ENCODE assay signal across 12 mouse cellular contexts in genomic region chr14:48624596-48625330, GRCm38 (mm10). TPM values are rescaled to one million over a fixed set of nuclear protein-coding genes. Genes with fewer than 3 reads are reported as not detected.
DNase-seq lines count a peak whose midpoint lies in the region; ATAC-seq and TF ChIP-seq lines count a peak whose summit lies in the region.
"Had no signal": no experiment of that assay in that cellular context is flagged by ENCODE, and none has a peak within 500 bp of the region (broad histone marks: within the 10 kb centered on the region; RNA-seq: fewer than 3 reads in every experiment).

No protein-coding gene starts in this region.

- TF ChIP-seq POLR2A in cerebellum, adult 2 months (IDR thresholded peaks at IDR 0.05; ENCODE audit: borderline replicate concordance, insufficient read depth, low read length): no peak
- no peak for TF ChIP-seq POLR2A in kidney, adult 2 months (IDR thresholded peaks at IDR 0.05; ENCODE audit: low read depth, low read length)

- H3K4me3 ChIP-seq in hindbrain, embryonic 15.5 days: no peak overlapping the region
- no peak overlapping the region for H3K4me3 ChIP-seq in hindbrain, embryonic 10.5 days
- no peak overlapping the region for H3K4me3 ChIP-seq in cerebellum, adult 2 months (replicated peaks; ENCODE audit: insufficient read depth, low read depth, low read length)
- H3K4me3 ChIP-seq in kidney, adult 2 months (ENCODE audit: insufficient read depth, low read depth, low read length): no peak overlapping the region
- H3K4me3 ChIP-seq in stomach, postnatal 0 days (ENCODE audit: low read depth, low read length): no peak overlapping the region
- H3K4me3 ChIP-seq: midbrain, embryonic 15.5 days had no signal

- no peak overlapping the region for H3K27ac ChIP-seq in hindbrain, embryonic 15.5 days (replicated peaks)
- H3K27ac ChIP-seq in hindbrain, embryonic 10.5 days: no peak overlapping the region
- H3K27ac ChIP-seq in cerebellum, adult 2 months (ENCODE audit: insufficient read depth, low read length): no peak overlapping the region
- no peak overlapping the region for H3K27ac ChIP-seq in kidney, adult 2 months (ENCODE audit: insufficient read depth, low read depth, low read length)
- no peak overlapping the region for H3K27ac ChIP-seq in stomach, postnatal 0 days (replicated peaks)
- H3K27ac ChIP-seq: midbrain, embryonic 15.5 days had no signal

- ATAC-seq in hindbrain, embryonic 15.5 days (ENCODE audit: low FRiP score, low read depth): peak; percentile 71; the same call in 1 of the 2 replicates
- ATAC-seq in stomach, postnatal 0 days (ENCODE audit: low FRiP score, low TSS enrichment): no peak
- ATAC-seq in granulocyte monocyte progenitor cell, adult 5-6 weeks (replicated peaks; ENCODE audit: poor library complexity, severe bottlenecking): no peak
- ATAC-seq: midbrain, embryonic 15.5 days had no signal

- TF ChIP-seq CTCF in cerebellum, adult 2 months (IDR thresholded peaks at IDR 0.05; ENCODE audit: borderline replicate concordance, insufficient read depth, low read depth, low read length): no peak
- TF ChIP-seq CTCF in kidney, adult 2 months (conservative IDR thresholded peaks at IDR 0.05; ENCODE audit: insufficient read depth, insufficient read length, low read depth, low read length): no peak
- no peak for TF ChIP-seq CTCF in stomach, postnatal 0 days (IDR thresholded peaks at IDR 0.05; ENCODE audit: low read depth)

- H3K9me3 ChIP-seq in hindbrain, embryonic 15.5 days: no peaks in the 10 kb centered on the region
- no peaks in the 10 kb centered on the region for H3K9me3 ChIP-seq in hindbrain, embryonic 10.5 days
- H3K9me3 ChIP-seq in stomach, postnatal 0 days (ENCODE audit: control insufficient read depth, low read length): no peaks in the 10 kb centered on the region
- H3K9me3 ChIP-seq: midbrain, embryonic 15.5 days had no signal

- no peak overlapping the region for H3K9ac ChIP-seq in hindbrain, embryonic 15.5 days
- H3K9ac ChIP-seq in stomach, postnatal 0 days (ENCODE audit: low read length): no peak overlapping the region
- H3K9ac ChIP-seq: midbrain, embryonic 15.5 days had no signal

- no peaks in the 10 kb centered on the region for H3K36me3 ChIP-seq in hindbrain, embryonic 15.5 days
- H3K36me3 ChIP-seq in hindbrain, embryonic 10.5 days: no peaks in the 10 kb centered on the region
- H3K36me3 ChIP-seq in kidney, adult 2 months (ENCODE audit: control insufficient read depth, insufficient read depth, low read length): no peaks in the 10 kb centered on the region
- H3K36me3 ChIP-seq in stomach, postnatal 0 days (ENCODE audit: control insufficient read depth, insufficient read depth, low read length): no peaks in the 10 kb centered on the region
- H3K36me3 ChIP-seq: midbrain, embryonic 15.5 days had no signal

- H3K4me2 ChIP-seq in hindbrain, embryonic 15.5 days: no peak overlapping the region
- no peak overlapping the region for H3K4me2 ChIP-seq in stomach, postnatal 0 days (replicated peaks; ENCODE audit: low read depth)
- H3K4me2 ChIP-seq: midbrain, embryonic 15.5 days had no signal

- DNase-seq in hindbrain, embryonic 10.5 days (ENCODE audit: low spot score): no peak
- peak; percentile 54 for DNase-seq in adrenal gland, postnatal 10 days
- DNase-seq in cerebellum, adult 2 months: peak; percentile 49 to 66
- DNase-seq in kidney, adult 2 months: peak; percentile 86
- no peak for DNase-seq in stomach, postnatal 0 days (ENCODE audit: low spot score)
- DNase-seq in thymus, postnatal 4 days: no peak

- 46% methylated on average over 9 of the region's 9 CpGs for WGBS in hindbrain, embryonic 15.5 days
- WGBS in hindbrain, embryonic 10.5 days: 87% methylated on average over 9 of the region's 9 CpGs
- WGBS in cerebellum, adult 2 months: 34% methylated on average over 9 of the region's 9 CpGs
- 62% methylated on average over 9 of the region's 9 CpGs for WGBS in kidney, adult 2 months
- 75% methylated on average over 9 of the region's 9 CpGs for WGBS in stomach, postnatal 0 days

- no peaks in the 10 kb centered on the region for H3K27me3 ChIP-seq in hindbrain, embryonic 15.5 days
- H3K27me3 ChIP-seq in hindbrain, embryonic 10.5 days (ENCODE audit: insufficient read depth, poor library complexity, severe bottlenecking): no peaks in the 10 kb centered on the region
- H3K27me3 ChIP-seq in cerebellum, adult 2 months (ENCODE audit: control insufficient read depth, insufficient read depth, low read length): no peaks in the 10 kb centered on the region
- H3K27me3 ChIP-seq in kidney, adult 2 months (replicated peaks; ENCODE audit: control insufficient read depth, insufficient read depth, low read length): no peaks in the 10 kb centered on the region
- no peaks in the 10 kb centered on the region for H3K27me3 ChIP-seq in stomach, postnatal 0 days (ENCODE audit: control insufficient read depth, insufficient read depth, low read length)
- H3K27me3 ChIP-seq: midbrain, embryonic 15.5 days had no signal

- peaks cover 3% of the 10 kb centered on the region; the same call in 1 of the 2 replicates for H3K4me1 ChIP-seq in hindbrain, embryonic 15.5 days (replicated peaks)
- 0 out of 2 replicates have a peak, but pooled peaks cover 3% of the 10 kb centered on the region for H3K4me1 ChIP-seq in hindbrain, embryonic 10.5 days (replicated peaks)
- peaks cover 6% of the 10 kb centered on the region for H3K4me1 ChIP-seq in cerebellum, adult 2 months (ENCODE audit: control insufficient read depth, insufficient read depth, low read length)
- no peaks in the 10 kb centered on the region for H3K4me1 ChIP-seq in kidney, adult 2 months (ENCODE audit: control insufficient read depth, insufficient read depth, low read length)
- no peaks in the 10 kb centered on the region for H3K4me1 ChIP-seq in stomach, postnatal 0 days (replicated peaks; ENCODE audit: control insufficient read depth, insufficient read depth)

- TF ChIP-seq EP300 in stomach, postnatal 0 days (optimal IDR thresholded peaks at IDR 0.05): no peak

RNA-seq across cellular contexts. Expression of gene Otx2, which starts 48.9 kb away (rescaled TPM):
- 21.9 and 36.3 TPM in 2 replicates for polyA plus RNA-seq in hindbrain, embryonic 15.5 days (2015; fragmentation: Nextera tagmentation; extraction: Ambion mirVana)
- 15.4 and 19.3 TPM in 2 replicates for polyA plus RNA-seq in hindbrain, embryonic 10.5 days (2016; fragmentation: Nextera tagmentation; extraction: Ambion mirVana)
- not detected for total RNA-seq in adrenal gland, postnatal 10 days (2021)
- polyA plus RNA-seq in cerebellum, adult 2 months (2012; rRNA removed): 9.9 and 13.8 TPM in 2 replicates
- polyA plus RNA-seq in kidney, adult 2 months (2012; rRNA removed): not detected in 2 replicates
- polyA plus RNA-seq in stomach, postnatal 0 days (2015; fragmentation: Nextera tagmentation; extraction: Ambion mirVana): 0.07 TPM in 1 of 2 replicates, not detected in the other
- total RNA-seq in granulocyte monocyte progenitor cell, adult 5-6 weeks (2014; fragmentation: Nextera tagmentation): not detected in 2 replicates
- not detected in 2 replicates for total RNA-seq in granulocyte monocyte progenitor cell, adult 5-6 weeks (2017)
- total RNA-seq: gastrocnemius, postnatal 36 days; MEL had no signal
- polyA plus RNA-seq: spleen, adult 2 months had no signal

Comparison
In these comparisons a context has a peak if more than half of its experiments do, and no peak if none do; other contexts are left out.
1. DNase-seq: peak in adrenal gland, postnatal 10 days (single experiment), cerebellum, adult 2 months (2 of 2) and kidney, adult 2 months (single experiment); none in hindbrain, embryonic 10.5 days (single experiment), stomach, postnatal 0 days (single experiment) and thymus, postnatal 4 days (single experiment).
2. RNA of gene Otx2, which starts 48.9 kb away (polyA plus RNA-seq): 21.9 to 36.3 TPM in hindbrain, embryonic 15.5 days, 15.4 to 19.3 TPM in hindbrain, embryonic 10.5 days and 9.9 to 13.8 TPM in cerebellum, adult 2 months; not detected in kidney, adult 2 months and 0.07 TPM in stomach, postnatal 0 days; every median in the first group is over 10 times any median in the second.